Mouse (Mus musculus): ENCODE measurements around the gene Whrn.

Gene Whrn

DNA sequence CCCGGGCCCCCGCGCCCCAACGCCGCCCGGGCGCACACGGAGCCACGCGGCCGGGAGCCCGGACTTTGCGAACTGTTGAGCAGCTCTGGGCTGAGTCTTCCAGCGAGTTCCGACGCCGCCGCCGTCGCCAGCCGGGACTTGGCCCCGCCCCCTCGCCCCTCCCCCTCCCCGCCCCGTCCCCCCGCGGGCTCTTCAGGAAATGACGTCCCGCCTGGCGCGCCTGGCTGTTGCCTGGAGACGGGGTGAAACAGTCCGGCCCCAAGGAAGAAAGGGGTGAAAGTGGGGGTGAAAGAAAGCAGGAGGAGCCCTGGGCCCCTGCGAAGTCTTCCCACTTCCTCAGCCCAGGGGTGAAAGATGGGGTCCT lies at the start of gene Whrn:
Gene Whrn, minus strand, starts transcription at position 77 of the 364 bp plus-strand sequence.
- peak; percentile 67 for DNase-seq

DNA sequence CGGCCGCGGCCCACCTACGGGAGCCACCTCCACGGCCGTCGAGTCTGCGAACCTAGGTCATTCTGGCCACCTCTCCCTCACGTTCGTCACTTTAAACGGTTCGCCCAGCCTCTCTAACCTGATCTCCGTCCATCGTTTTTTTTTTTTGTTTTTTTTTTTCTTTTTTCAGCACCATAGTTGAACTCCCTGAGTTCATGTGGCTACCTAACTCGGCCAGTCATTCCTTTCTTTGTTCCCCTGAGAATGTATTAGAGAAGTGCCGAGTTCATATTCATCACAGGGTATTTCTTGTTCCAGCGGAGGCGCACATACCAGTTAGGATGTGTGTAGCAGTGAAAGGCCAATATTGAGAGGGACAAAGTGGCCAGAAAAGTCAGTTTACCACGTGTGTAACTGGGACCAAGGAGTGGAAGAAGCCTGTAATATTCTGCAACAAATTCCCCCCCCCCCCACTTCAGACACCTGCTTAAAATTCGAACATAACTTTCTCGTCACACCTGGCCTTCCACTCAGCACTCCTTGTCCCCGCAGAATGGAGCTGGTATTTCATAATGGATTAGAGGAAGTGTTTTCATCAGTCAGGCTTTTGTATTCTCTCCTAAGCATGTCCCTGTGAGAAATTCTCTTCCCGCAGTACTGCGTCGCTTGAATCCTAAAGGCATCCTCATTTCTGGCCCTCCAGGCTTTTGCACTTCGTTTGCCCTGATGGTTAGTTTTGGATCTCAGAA lies 49.6 kb upstream of the Whrn start:
- DNase-seq = no peak

- DNase-seq = peak; percentile 95
Measured at GRCm38 (mm10) chr4:63544494-63545230, 48.9 kb upstream of the Whrn start, which contains the start of gene Atp6v1g1. Gene Atp6v1g1 (plus strand): TSS chr4:63544772.

- no peak for DNase-seq
Measured at GRCm38 (mm10) chr4:63543746-63544493, 48.1 kb upstream of the Whrn start.

GRCm38 (mm10) chr4:63542209-63542608 lies 46.4 kb upstream of the Whrn start:
- DNase-seq = no peak

GRCm38 (mm10) chr4:63537602-63538001 lies 41.8 kb upstream of the Whrn start:
- no peak for DNase-seq

GRCm38 (mm10) chr4:63530409-63530808 lies 34.6 kb upstream of the Whrn start:
- no peak for DNase-seq

DNA sequence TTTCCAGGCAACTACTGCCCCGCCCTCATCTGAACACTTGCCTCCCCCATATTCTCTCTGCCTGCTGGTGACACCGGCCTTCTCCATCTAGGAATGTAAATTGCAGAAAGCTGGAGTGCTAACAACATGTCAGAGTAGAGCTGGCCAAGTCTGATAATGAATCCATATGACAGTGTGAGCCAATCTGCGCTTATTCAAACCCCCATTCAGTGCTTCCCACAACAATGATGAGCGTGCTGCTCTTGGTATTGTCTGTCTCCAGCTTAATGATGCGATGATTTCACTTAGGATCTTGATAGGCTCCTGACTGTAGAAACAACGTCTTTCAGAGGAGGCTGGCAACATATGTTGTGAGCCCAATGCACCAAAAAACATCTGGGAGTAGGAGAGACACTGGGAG lies 33.2 kb upstream of the Whrn start:
- peak; percentile 72 for DNase-seq

- no peak for DNase-seq
Measured at GRCm38 (mm10) chr4:63525514-63525913, 29.7 kb upstream of the Whrn start.

GRCm38 (mm10) chr4:63521813-63522419 lies 26.1 kb upstream of the Whrn start:
- DNase-seq = no peak

GRCm38 (mm10) chr4:63515021-63515420 lies 19.2 kb upstream of the Whrn start:
- DNase-seq = no peak

DNA sequence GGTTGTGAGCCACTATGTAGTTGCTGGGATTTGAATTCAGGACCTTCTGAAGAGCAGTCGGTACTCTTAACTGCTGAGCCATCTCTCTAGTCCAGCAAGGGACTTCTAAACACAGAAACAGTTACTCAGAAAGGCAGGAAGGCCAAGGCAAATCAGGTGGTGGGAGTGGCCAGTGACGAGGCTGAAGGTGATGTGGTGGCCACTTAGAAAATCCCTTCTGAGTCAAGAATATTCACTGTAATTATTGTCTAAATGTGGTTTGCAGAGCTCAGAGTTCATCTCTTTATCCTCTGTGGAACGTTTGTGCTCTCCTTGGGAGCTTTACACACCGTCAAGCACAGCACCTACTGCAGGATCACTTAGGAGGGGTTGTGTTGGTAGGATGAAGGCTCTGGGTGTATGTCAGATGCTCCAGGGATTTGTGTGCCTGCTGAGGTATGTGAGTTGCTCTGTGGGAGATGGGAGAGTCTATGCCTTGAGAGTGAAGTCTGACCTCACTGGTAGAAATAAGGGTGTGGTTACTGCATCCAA lies 18.7 kb upstream of the Whrn start:
- DNase-seq = no peak

GRCm38 (mm10) chr4:63512921-63513320 lies 17.1 kb upstream of the Whrn start:
- no peak for DNase-seq

DNA sequence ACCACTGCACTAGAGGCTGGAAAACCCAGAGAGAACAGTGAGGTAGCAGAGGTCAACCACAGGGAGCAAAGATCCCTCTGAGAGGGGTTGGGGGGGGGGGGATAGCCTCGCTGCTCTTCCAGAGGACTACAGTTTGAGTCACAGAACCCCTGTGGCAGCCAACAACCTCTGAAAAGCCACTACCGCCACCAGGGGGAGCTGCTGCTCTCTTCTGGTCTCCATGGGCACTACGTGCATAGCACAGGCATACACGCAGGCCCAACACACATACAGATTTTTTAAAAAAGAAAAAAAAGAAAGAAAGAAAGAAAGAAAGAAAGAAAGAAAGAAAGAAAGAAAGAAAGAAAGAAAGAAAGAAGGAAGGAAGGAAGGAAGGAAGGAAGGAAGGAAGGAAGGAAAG lies 12.4 kb upstream of the Whrn start:
- DNase-seq = peak; percentile 62

DNA sequence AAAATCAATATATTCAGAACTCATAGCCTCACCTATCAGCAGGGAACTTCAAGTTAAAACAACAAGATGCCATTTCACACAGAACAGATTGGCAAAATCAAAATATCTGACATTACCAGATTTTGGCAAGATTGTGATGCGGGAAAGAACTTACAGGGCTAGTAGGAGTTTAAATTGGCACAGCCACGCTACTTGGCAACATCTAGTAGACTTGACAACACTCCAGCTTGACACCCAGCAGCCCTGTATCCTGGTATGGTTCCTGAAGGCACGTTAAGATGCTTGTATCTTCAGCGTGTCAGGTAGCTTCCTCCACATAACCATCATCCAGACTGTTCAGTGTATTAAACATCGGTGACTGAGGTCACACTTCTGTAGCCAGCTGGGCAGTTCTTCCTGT lies 11.7 kb upstream of the Whrn start:
- DNase-seq = no peak

DNA sequence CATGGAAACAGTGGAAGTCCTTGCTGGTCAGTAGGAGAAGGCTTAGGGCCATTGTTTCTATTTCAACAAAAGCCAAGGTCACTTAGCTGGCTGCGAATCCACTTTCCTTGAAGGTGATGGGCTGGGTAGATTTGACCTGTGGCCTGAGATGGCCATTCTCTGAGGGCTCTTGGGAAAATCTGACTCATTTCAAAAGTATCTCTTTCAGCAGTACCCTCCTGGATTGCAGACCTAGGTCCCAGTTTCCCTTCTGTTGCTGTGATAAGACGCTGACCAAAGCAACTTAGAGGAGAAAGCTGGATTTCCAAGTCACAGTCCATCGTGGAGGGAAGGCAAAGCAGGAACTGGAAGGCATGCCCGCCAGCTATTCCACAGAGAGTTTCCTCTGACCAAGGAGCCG lies 8.2 kb upstream of the Whrn start:
- no peak for DNase-seq

DNA sequence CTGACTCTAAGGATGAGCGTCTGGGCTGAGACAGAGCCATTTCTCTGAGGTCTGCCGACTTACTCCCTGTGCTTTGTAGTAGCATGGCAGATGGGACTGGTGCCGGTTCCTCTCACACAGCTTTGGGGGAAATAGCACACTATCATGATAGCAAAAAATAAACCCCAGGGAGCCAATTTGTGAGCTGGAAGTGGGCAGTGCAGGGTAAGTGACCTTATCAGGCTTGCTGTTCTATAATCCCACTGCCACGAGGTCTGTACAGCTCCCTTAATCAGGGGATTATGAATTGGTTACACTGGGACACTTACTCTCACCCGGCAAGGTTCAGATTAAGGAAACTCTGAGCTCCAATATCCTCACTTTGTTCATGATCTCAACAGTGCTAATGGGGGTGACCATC lies 5.3 kb upstream of the Whrn start:
- no peak for DNase-seq

GRCm38 (mm10) chr4:63498346-63498745 lies 2.6 kb upstream of the Whrn start:
- no peak for DNase-seq

GRCm38 (mm10) chr4:63496312-63496711 lies 521 bp upstream of the Whrn start:
- no peak for DNase-seq

DNA sequence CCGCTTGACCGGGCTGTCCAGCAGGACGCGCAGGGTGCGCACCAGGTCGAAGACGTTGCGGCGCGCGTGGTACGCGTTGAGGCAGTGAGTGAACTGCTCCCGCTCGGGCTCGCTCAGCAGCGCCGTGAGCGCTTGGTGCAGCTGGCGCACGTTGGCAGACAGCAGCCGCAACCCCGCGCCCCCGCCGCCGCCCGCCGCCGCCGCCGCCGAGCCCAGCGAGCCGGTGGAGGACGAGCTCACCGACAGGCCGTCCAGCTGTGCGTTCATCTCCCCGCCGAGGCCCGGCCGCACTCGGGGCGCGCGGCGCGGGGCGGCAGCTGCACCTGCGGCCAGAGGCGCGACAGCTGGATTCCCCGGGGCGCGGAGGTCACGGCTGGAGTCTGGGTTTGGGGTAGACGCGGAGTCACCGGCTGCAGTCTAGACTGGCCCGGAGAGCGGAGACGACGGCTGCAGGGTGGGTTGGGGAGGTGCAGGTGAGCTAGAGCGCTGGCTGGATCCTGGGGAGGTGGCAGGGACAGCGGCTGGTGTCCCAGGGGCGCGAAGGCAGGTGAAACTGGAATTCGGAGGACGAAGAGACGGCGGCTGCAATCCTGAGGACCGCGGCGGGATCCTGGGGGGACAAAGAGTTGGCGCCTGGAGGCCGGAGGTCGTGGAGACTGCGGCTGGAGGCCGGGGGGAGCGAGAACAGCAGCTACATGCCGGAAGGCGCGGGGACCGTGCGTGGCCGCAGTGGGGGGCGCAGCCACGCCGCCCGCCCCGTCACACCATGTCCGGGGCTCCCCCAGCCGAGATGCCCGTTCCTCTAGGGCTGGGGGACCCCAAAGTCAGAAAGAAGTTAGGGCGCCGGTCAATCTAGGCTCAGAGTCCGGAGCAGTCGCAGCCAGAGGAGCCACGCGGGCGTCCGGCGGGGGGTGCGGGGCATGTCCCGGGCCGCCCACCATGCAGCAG lies 550 bp downstream of the Whrn start:
- peak; percentile 38 for DNase-seq

- no peak for DNase-seq
Measured at GRCm38 (mm10) chr4:63494401-63494966, 1.3 kb downstream of the Whrn start.
